Mouse (Mus musculus) CD4-positive naive resting alpha-beta T cell, adult 57 days (primary cell): ENCODE results near the gene Chsy1. TPM values are rescaled to one million over a fixed set of nuclear protein-coding genes. Genes with fewer than 3 reads are reported as not detected.

Source experiments
- total RNA-seq: library from RNA; stranded (reverse); gene quantifications from one replicate; pipeline ENCODE4 v1.2.4, GENCODE M21; 2023

Gene Chsy1
- total RNA-seq = 13.3 TPM

GRCm38 (mm10) chr7:66108961-66109854, at the start of gene Chsy1:
Gene Chsy1, plus strand, starts transcription at chr7:66109515.

DNA sequence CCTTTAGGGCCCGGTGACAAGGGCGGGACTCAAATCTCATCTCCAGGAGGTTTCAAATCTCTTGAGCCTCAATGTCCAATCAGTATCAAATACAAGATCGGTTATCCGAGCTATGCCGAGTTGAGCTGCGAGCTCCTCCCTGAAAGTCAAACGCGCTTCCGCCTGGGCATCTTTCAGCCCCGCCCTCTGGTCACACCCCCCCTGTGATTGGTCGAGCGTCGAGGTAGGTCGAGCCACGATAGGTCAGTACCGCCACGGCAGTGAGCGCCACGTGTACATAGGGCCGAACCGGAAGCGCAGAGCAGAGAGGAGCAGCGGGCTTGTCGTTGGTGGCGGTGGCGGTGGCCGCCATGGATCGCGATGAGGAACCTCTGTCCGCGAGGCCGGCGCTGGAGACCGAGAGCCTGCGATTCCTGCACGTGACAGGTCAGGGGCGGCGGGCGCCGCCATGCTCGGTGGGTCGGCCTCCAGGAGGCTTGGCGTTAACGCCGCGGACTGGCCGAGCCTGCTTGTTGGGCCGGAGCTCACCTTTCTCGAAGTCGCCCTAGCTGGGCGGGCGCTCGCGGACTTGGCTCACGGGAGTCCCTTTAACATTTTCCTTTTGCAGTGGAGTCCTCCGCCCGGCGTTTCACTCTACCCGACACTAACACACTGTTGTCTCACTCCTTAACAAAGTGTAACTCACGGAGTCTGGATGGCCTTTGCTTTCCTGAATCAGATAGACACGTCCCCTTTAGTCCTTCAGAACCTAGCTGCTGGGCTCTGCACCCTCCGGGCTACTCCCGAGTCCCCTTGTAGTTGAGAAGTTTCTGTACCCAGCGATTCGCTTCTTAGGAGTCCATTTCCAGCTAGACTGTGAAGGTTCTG, 29.7 kb upstream of the Chsy1 start, which contains the start of gene Selenos:
TSS of gene Selenos (plus strand) at position 286 of the 867 bp plus-strand sequence.

Other genes starting within 250 kb of the Chsy1 start
- 1.4 TPM for gene Pcsk6, start 247.8 kb upstream of the Chsy1 start, total RNA-seq
- gene Gm45213, start 65.9 kb upstream of the Chsy1 start, total RNA-seq = not detected
- 76.6 TPM for gene Snrpa1, start 50.5 kb upstream of the Chsy1 start, total RNA-seq
- gene Selenos, start 29.9 kb upstream of the Chsy1 start, total RNA-seq = 52.3 TPM